Mouse (Mus musculus) neural tube, embryonic 13.5 days (tissue): Measurements from ENCODE around the gene Vps53. TPM values are rescaled to one million over a fixed set of nuclear protein-coding genes. Genes with fewer than 3 reads are reported as not detected.
"Not testable (repeated sequence)": the region's sequence is repeated elsewhere in the genome, so short reads cannot be mapped to it uniquely, and the experiment has no call there.

Source experiments
- ATAC-seq: fragments of 200-750 bp; cut with Nextera tagmentation; 2 replicates; pipeline ENCODE4 v1.8.0; 2017; ENCODE audit warnings: low read depth, mild to moderate bottlenecking, moderate TSS enrichment, moderate library complexity
- H3K27ac ChIP-seq: fragments of 300-500 bp; sonication (generic); replicated peaks from 2 replicates; pipeline ENCODE4 v1.5.1; 2015; ENCODE audit warnings: moderate library complexity, mild to moderate bottlenecking, inconsistent platforms
- H3K27me3 ChIP-seq: fragments of 300-500 bp; sonication (generic); 2 replicates; pipeline ENCODE4 v1.6.1; 2015; ENCODE audit warnings: mild to moderate bottlenecking, inconsistent platforms
- H3K36me3 ChIP-seq: fragments of 300-500 bp; sonication (generic); 2 replicates; pipeline ENCODE4 v1.6.1; 2015; ENCODE audit warnings: mild to moderate bottlenecking, inconsistent platforms
- H3K4me1 ChIP-seq: fragments of 300-500 bp; sonication (generic); replicated peaks from 2 replicates; pipeline ENCODE4 v1.6.1; 2015; ENCODE audit warnings: inconsistent platforms
- H3K4me2 ChIP-seq: fragments of 300-500 bp; sonication (generic); 2 replicates; pipeline ENCODE4 v1.6.1; 2015; ENCODE audit warnings: inconsistent platforms, mild to moderate bottlenecking, moderate library complexity
- H3K4me3 ChIP-seq: fragments of 300-500 bp; sonication (generic); 2 replicates; pipeline ENCODE4 v1.5.1; 2015; ENCODE audit warnings: mild to moderate bottlenecking, inconsistent platforms
- H3K9ac ChIP-seq: fragments of 300-500 bp; sonication (generic); 2 replicates; pipeline ENCODE4 v1.6.1; 2015; ENCODE audit warnings: moderate library complexity, mild to moderate bottlenecking, inconsistent platforms
- H3K9me3 ChIP-seq: fragments of 300-500 bp; sonication (generic); 2 replicates; pipeline ENCODE4 v1.6.1; 2016; ENCODE audit warnings: inconsistent platforms
- WGBS: fragments of 180-500 bp; shearing (Covaris S2); methylation state at CpG from one replicate; pipeline ENCODE4 v1.1.7; 2015; 5-methylcytosine and 5-hydroxymethylcytosine counted together
- polyA plus RNA-seq: library from polyadenylated mRNA; unstranded; fragments of >200 nt; fragmentation: Nextera tagmentation; extraction: Ambion mirVana; gene quantifications from 2 replicates; pipeline ENCODE4 v1.2.1, GENCODE M21; 2015

Vps53 gene
- polyA plus RNA-seq, 1 experiment from 2014 or later = 69.3 TPM

DNA sequence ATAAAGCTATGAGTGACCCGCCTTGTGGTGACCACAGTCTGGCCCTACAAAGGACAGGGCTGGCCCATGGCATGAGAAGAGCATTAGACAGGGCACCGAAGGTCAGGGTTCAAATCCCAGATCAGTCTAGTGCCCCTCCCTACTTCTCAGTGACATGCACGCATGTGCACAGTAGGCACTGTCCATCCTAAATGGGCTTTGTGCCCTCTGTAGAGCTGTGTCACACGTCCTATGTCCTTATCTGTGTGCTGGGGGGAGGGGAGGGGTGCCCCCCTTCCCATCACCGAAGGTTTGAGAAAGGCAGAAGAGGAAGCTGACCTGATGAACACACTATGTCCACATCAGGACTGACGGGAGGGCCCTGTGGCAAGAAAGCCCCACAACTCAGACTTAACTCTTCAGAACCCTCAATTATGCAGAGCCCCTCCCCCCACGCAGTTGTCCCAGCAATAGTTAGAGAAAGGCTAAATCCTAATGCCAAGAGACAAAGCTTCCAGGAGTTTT lies 154.3 kb downstream of the Vps53 start:
- Histone ChIP-seq H3K9ac (no peak overlapping the region), H3K27ac (no peak overlapping the region), H3K4me3 (no peak overlapping the region), H3K36me3 (no peaks in the 10 kb centered on the region), H3K9me3 (no peaks in the 10 kb centered on the region), H3K4me2 (0 out of 2 replicates have a peak overlapping the region, but pooled peaks have one; percentile 92), H3K27me3 (peaks cover 23% of the 10 kb centered on the region), H3K4me1 (peaks cover 21% of the 10 kb centered on the region; the same call in 1 of the 2 replicates)
- WGBS = 72% methylated on average over 7 of the region's 7 CpGs
- ATAC-seq = no peak

DNA sequence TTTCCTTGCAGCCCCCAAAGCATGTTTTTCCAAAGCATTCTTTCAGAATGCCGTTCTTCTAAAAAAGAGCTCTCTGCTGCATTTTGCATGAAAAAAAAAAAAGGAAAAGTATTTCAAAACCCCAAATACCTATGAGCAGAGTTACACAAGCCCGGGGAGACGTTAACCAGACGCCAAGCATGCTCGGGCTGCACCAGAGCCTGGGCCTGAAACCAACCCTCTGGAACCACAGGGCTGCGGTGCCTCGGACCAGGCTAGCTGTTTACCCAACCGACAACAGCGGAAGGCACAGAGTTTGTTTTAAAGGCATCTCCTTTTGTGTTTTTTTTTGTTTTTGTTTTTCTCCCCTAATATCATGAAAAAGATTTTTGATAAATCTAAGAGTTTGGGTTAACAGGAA lies 158.5 kb downstream of the Vps53 start:
- WGBS = 90% methylated on average over 9 of the region's 9 CpGs
- Histone ChIP-seq H3K9me3 (no peaks in the 10 kb centered on the region), H3K27ac (no peak overlapping the region), H3K4me1 (no peaks in the 10 kb centered on the region), H3K36me3 (no peaks in the 10 kb centered on the region), H3K4me2 (no peak overlapping the region), H3K27me3 (peaks cover 6% of the 10 kb centered on the region), H3K9ac (no peak overlapping the region), H3K4me3 (no peak overlapping the region)
- no peak for ATAC-seq

DNA sequence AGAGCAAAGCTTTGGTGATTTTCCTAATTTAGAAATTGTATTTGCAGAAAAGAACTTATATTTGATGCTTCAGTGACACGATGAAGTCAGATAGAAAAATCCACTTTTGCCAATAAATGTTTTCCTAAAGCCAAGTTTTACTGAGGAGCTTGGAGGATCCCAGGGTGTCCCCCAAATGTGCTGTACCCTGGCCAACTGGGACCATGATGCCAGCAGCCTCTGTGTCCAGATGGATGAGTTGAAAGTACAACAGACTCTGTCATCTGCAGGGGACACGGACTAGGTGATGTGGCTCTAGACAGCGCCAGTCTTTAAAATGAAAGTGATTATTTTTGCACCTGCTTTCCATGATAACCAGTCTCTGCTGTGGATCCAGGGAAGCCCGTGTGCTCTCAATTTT lies 159.6 kb downstream of the Vps53 start:
- ATAC-seq = no peak
- no peak overlapping the region for H3K9ac ChIP-seq
- no peak overlapping the region for H3K27ac ChIP-seq
- no peaks in the 10 kb centered on the region for H3K36me3 ChIP-seq
- H3K4me2 ChIP-seq = no peak overlapping the region
- WGBS = 89% methylated on average over 4 of the region's 4 CpGs
- H3K9me3 ChIP-seq = no peaks in the 10 kb centered on the region
- H3K4me3 ChIP-seq = no peak overlapping the region
- no peaks in the 10 kb centered on the region for H3K4me1 ChIP-seq
- no peaks in the 10 kb centered on the region for H3K27me3 ChIP-seq

DNA sequence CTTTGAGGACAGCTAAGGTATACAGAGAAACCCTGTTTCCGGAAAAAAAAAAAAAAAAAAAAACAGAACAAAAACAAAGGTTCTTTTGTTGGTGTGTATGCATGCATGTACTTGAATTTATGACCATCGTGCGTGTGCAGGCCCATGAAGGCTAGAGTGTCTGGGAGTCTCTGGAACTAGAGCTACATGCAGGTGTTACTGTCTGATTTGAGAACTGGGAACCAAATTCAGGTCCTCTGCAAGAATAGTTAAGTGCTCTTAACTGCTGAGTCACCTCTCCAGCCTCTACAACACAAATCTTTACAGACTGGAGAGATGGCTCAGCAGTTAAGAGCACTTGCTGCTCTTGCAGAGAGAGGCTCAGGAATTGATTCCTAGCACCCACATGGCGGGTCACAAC lies 163.6 kb downstream of the Vps53 start:
- Histone ChIP-seq H3K9ac (no peak overlapping the region), H3K4me3 (no peak overlapping the region), H3K9me3 (no peaks in the 10 kb centered on the region), H3K27me3 (no peaks in the 10 kb centered on the region), H3K4me2 (no peak overlapping the region), H3K36me3 (no peaks in the 10 kb centered on the region), H3K27ac (no peak overlapping the region), H3K4me1 (no peaks in the 10 kb centered on the region)
- ATAC-seq = no peak
- 64% methylated on average over 4 of the region's 4 CpGs for WGBS

DNA sequence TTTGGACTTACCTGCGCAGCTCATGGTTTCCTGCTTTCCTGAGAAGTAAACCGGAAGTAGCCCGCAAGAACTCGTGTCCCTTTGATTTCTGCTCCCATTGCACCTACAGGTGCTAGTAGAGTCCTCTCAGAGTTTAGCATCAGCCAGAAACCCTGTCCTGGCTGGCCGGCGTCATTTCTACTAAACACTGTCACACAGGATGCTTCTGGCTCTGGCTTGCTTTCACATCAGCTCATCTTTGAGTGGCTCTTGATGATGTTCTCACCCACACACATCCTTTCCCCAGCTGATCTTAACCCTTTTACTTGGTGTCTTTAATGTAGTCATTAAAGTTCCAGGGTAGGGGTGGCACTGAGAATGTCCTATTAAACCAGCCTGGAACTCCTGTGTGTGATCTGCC lies 164.2 kb downstream of the Vps53 start:
- ATAC-seq = no peak
- Histone ChIP-seq H3K9me3 (no peaks in the 10 kb centered on the region), H3K27ac (no peak overlapping the region), H3K4me3 (no peak overlapping the region), H3K4me2 (no peak overlapping the region), H3K9ac (no peak overlapping the region), H3K4me1 (no peaks in the 10 kb centered on the region), H3K36me3 (no peaks in the 10 kb centered on the region), H3K27me3 (no peaks in the 10 kb centered on the region)
- 86% methylated on average over 6 of the region's 6 CpGs for WGBS

DNA sequence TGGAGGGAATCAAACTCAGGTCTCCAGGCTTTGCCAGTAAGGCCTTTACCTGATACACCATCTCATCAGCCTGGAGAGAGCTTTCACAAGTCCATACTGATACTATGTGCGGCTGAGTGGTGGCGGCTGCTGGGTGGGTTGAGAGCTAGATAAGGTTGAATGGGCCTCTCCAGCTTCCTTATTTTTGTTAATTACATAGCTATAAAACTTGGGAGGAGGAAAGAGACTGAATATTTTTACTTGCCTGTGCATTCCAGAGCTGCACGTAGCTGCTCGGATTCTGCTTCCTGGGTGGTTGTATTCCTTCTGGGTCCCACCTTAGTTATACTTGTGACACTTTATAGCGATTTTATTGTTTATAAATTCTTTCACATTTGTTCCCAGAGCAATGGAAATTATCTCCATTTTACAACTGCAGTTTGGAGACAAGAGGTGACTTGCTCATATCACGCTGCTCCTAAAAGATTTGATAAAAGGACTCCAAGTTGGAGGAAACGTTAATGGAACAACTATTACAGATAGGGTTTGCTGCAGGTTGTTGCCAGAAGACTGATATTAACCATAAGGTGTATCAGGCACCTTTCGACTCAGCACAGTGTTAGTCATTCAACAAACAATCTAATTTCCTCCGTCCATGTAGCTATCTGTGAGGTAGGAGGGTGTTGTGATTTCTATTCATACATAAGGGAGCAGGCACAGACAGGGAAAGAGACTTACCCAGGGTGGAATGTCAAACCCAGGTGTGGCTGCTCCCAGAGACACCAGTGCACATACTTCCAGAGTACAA lies 168.4 kb downstream of the Vps53 start:
- WGBS = 84% methylated on average over 9 of the region's 9 CpGs
- H3K9me3 ChIP-seq = no peaks in the 10 kb centered on the region
- no peak overlapping the region for H3K4me3 ChIP-seq
- H3K27ac ChIP-seq = no peak overlapping the region
- H3K4me1 ChIP-seq = no peaks in the 10 kb centered on the region
- H3K27me3 ChIP-seq = no peaks in the 10 kb centered on the region
- no peaks in the 10 kb centered on the region for H3K36me3 ChIP-seq
- ATAC-seq = no peak
- H3K4me2 ChIP-seq = no peak overlapping the region
- no peak overlapping the region for H3K9ac ChIP-seq

DNA sequence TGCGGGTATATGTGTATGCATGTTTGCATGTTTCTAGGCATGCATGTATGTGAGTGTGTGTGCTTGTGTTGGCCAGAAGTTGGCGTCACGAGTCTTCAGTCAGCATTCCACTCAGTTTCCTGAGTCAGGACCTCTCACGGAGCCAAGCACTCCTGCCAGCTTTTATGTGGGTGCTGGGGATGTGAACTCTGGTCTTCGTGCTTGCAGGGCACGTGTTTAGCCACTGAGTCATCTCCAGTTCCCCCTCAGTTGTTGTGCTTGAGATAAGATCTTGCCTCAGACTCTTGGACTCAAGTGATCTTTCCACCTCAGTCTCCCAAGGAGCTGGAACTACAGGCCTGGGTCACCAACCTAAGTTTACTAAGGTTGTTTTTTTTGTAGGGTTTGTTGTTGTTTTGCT lies 170.3 kb downstream of the Vps53 start:
- Histone ChIP-seq H3K4me1 (no peaks in the 10 kb centered on the region), H3K4me3 (no peak overlapping the region), H3K4me2 (no peak overlapping the region), H3K27me3 (no peaks in the 10 kb centered on the region), H3K27ac (no peak overlapping the region), H3K9ac (no peak overlapping the region), H3K9me3 (no peaks in the 10 kb centered on the region), H3K36me3 (no peaks in the 10 kb centered on the region)
- ATAC-seq = no peak
- WGBS = 90% methylated on average over 6 of the region's 6 CpGs

DNA sequence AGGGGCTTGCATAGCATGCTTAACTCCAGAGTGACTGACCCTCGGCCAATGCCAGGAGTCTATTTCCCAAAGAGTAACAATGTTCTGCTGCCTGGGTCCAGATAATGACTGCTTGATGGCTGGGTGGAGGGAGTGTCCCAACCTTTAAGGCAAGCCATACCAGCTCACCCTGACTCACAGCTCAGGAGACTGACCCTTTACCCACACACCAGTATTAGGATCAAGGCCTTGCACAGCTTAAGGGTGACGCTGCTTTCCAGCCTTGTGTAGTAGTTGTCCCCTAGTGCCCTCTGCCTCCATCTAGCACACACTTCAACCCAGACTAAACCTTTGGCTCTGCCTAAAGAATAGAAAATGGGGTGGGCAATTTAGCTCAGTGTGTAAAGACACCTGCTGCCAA lies 171.3 kb downstream of the Vps53 start:
- no peaks in the 10 kb centered on the region for H3K27me3 ChIP-seq
- H3K4me1 ChIP-seq = no peaks in the 10 kb centered on the region
- ATAC-seq = no peak
- 73% methylated on average over 2 of the region's 2 CpGs for whole genome bisulfite sequencing
- H3K9me3 ChIP-seq = no peaks in the 10 kb centered on the region
- H3K4me2 ChIP-seq = no peak overlapping the region
- H3K27ac ChIP-seq = no peak overlapping the region
- H3K4me3 ChIP-seq = no peak overlapping the region
- H3K36me3 ChIP-seq = no peaks in the 10 kb centered on the region
- no peak overlapping the region for H3K9ac ChIP-seq

DNA sequence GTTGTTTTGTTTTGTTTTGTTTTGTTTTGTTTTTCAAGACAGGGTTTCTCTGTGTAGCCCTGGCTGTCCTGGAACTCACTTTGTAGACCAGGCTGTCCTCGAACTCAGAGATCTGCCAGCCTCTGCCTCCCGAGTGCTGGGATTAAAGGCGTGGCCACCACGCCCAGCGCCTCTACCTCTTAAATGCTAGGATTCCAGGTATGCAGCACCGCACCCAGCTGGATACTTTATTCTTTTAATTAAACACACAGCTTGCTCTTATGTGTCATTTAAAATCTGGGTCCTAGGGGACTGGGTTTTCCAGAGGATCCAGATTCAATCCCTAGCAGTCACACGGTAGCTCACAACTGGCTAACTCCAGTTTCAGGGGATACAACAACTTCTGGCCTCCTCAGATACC lies 175.2 kb downstream of the Vps53 start:
- not testable (repeated sequence) for H3K27ac ChIP-seq, H3K9me3 ChIP-seq, H3K9ac ChIP-seq, H3K4me2 ChIP-seq, H3K36me3 ChIP-seq, ATAC-seq, H3K4me3 ChIP-seq, H3K4me1 ChIP-seq
- WGBS = 93% methylated on average over 7 of the region's 7 CpGs
- H3K27me3 ChIP-seq = peaks cover 20% of the 10 kb centered on the region

DNA sequence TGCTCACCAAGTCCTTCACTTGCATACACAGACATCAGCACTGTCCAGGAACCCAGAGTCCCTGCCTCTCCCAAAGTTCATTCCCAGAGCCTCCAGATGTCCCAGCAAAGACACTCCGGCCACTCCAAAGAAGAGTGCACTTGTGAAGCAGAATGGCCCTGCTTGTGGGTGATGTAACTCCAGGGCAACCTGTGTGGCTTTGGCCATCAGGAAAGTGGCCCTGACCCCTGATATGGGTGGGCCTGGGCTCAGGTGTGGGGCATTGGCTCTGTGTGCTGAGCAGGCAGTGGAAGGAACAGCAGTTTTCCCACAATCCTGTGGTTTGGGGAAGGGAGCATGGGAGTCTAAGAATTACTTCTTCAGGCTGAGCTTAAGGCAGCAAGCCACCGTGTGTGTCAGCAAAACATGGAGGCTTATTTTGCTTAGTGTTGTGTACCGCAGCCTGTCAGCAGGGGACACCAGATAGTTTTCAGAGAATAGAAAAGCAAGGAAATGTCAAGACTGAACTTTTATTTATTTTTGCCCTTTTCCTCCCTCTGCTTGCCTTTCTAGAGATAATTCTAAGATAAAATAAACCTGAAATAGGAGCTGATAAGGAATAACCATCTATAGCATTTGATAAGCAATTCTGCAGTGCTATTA lies 178.1 kb downstream of the Vps53 start:
- Histone ChIP-seq H3K4me2 (no peak overlapping the region), H3K9ac (no peak overlapping the region), H3K4me3 (no peak overlapping the region), H3K9me3 (no peaks in the 10 kb centered on the region), H3K27me3 (peaks cover 20% of the 10 kb centered on the region), H3K27ac (no peak overlapping the region), H3K36me3 (no peaks in the 10 kb centered on the region), H3K4me1 (peaks cover 8% of the 10 kb centered on the region)
- 64% methylated on average over 3 of the region's 3 CpGs for WGBS
- no peak for ATAC-seq

DNA sequence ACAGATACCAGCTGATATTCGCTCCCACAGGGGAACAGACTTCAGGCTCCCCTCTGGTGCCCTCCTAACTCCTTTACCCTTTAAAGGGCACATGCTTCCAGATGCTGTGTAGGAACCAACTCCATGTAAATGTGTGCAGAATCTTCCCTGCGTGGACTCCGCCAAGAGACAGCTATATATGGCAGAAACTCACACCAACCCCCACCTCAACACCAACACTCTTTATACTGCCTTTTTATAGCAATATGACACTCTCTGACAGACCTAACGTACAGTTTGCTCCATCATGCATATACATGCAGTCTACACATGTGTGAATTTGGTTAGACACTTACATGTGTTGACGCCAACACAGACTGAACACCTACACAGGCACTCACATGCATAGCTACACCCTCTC lies 178.7 kb downstream of the Vps53 start:
- H3K4me3 ChIP-seq = no peak overlapping the region
- no peak overlapping the region for H3K4me2 ChIP-seq
- WGBS = 83% methylated on average over 5 of the region's 5 CpGs
- no peak for ATAC-seq
- H3K9me3 ChIP-seq = no peaks in the 10 kb centered on the region
- H3K27me3 ChIP-seq = peaks cover 20% of the 10 kb centered on the region
- H3K36me3 ChIP-seq = no peaks in the 10 kb centered on the region
- peaks cover 8% of the 10 kb centered on the region for H3K4me1 ChIP-seq
- no peak overlapping the region for H3K9ac ChIP-seq
- no peak overlapping the region for H3K27ac ChIP-seq

DNA sequence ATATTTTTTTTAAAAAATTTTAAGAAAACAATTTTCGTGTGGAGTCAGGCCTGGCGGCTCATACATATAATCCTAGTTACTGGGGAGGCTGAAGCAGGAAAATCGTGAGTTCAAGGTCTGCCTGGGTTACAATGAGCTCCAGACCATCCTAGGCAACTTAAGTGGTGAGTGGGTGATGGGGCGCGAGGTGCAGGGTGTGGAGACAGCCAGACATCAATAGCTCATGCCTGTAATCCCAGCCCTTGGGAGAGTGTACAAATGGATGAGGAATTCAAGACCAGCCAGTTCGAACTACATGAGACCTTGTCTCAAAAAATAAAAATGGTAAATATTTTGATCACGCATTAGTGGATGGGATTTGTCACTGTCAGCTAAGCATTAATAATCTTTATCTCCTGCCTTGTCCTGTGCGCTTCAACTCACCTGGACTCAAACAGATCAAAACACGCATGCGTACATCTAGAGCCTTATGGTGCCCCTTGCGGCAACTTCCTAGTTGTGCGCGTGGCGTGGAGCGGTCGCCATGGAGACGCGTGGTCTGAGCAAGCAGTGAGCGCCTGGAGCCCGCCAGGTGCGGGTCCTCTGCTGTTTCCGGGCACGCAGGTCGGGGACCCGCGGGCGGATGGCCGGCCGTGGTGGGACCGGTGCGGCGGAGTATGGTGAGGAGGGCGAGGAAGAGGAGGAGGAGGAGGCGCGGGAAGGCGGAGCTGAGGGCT lies 179.8 kb downstream of the Vps53 start, which contains the start of gene 1700016K19Rik:
Gene 1700016K19Rik (plus strand): TSS at position 473 of the 716 bp plus-strand sequence.
- Histone ChIP-seq H3K4me3 (peak within 1 kb of the TSS; percentile 56), H3K9ac (peak within 1 kb of the TSS; percentile 67), H3K9me3 (no peaks in the 10 kb centered on the region), H3K27me3 (peaks cover 20% of the 10 kb centered on the region), H3K4me1 (peaks cover 8% of the 10 kb centered on the region), H3K27ac (no peak within 1 kb of the TSS), H3K4me2 (peak within 1 kb of the TSS; percentile 83), H3K36me3 (no peaks in the 10 kb centered on the region)
- ATAC-seq = peak; percentile 93
- WGBS = 15% methylated on average over 34 of the region's 36 CpGs
